Mouse (Mus musculus) kidney, postnatal 14 days (tissue): ENCODE results near the gene Smyd2.

Source experiments
- DNase-seq: peaks from one replicate; pipeline ENCODE4 v3.0.0; 2022; ENCODE audit warnings: mixed read lengths

The Smyd2 gene

GRCm38 (mm10) chr1:189869651-189870270 lies 52.4 kb downstream of the Smyd2 start:
- DNase-seq, result no peak

- DNase-seq, result no peak
Measured at GRCm38 (mm10) chr1:189868036-189868435, 54.1 kb downstream of the Smyd2 start.

- DNase-seq, result peak; percentile 75
Measured at GRCm38 (mm10) chr1:189867497-189867896, 54.7 kb downstream of the Smyd2 start.

GRCm38 (mm10) chr1:189867034-189867433 lies 55.1 kb downstream of the Smyd2 start:
- peak; percentile 25 for DNase-seq

- no peak for DNase-seq
Measured at GRCm38 (mm10) chr1:189866621-189867020, 55.5 kb downstream of the Smyd2 start.

- no peak for DNase-seq
Measured at GRCm38 (mm10) chr1:189864846-189865560, 57.2 kb downstream of the Smyd2 start.

GRCm38 (mm10) chr1:189864301-189864700 lies 57.9 kb downstream of the Smyd2 start:
- DNase-seq, result no peak

- no peak for DNase-seq
Measured at GRCm38 (mm10) chr1:189863727-189864126, 58.4 kb downstream of the Smyd2 start.

- no peak for DNase-seq
Measured at GRCm38 (mm10) chr1:189860942-189861315, 61.2 kb downstream of the Smyd2 start.

GRCm38 (mm10) chr1:189860112-189860941 lies 61.8 kb downstream of the Smyd2 start:
- DNase-seq, result no peak

- no peak for DNase-seq
Measured at GRCm38 (mm10) chr1:189858377-189858776, 63.8 kb downstream of the Smyd2 start.

GRCm38 (mm10) chr1:189855739-189856138 lies 66.4 kb downstream of the Smyd2 start:
- no peak for DNase-seq

- no peak for DNase-seq
Measured at GRCm38 (mm10) chr1:189854646-189855045, 67.5 kb downstream of the Smyd2 start.

- no peak for DNase-seq
Measured at GRCm38 (mm10) chr1:189852456-189852855, 69.7 kb downstream of the Smyd2 start.

GRCm38 (mm10) chr1:189852051-189852450 lies 70.1 kb downstream of the Smyd2 start:
- no peak for DNase-seq

- no peak for DNase-seq
Measured at GRCm38 (mm10) chr1:189849550-189849949, 72.6 kb downstream of the Smyd2 start.

- no peak for DNase-seq
Measured at GRCm38 (mm10) chr1:189846319-189846718, 75.8 kb downstream of the Smyd2 start.

- DNase-seq, result no peak
Measured at GRCm38 (mm10) chr1:189834166-189834565, 88.0 kb downstream of the Smyd2 start.

- DNase-seq, result no peak
Measured at GRCm38 (mm10) chr1:189833351-189833750, 88.8 kb downstream of the Smyd2 start.

- DNase-seq, result peak; percentile 27
Measured at GRCm38 (mm10) chr1:189830797-189831232, 91.3 kb downstream of the Smyd2 start.
